Mouse (Mus musculus): ENCODE measurements around the gene Hlcs. TPM values are rescaled to one million over a fixed set of nuclear protein-coding genes. Genes with fewer than 3 reads are reported as not detected.

Hlcs gene
- total RNA-seq, 2 experiments from 2014 or later = 16.8 to 17.7 TPM

- no peak for DNase-seq (ENCODE audit: low spot score in 2 of 2)
Measured at GRCm38 (mm10) chr16:94291141-94291540, 22.2 kb downstream of the Hlcs start.

GRCm38 (mm10) chr16:94290073-94290999 lies 23.0 kb downstream of the Hlcs start:
- peak; percentile 75 to 78 for DNase-seq (ENCODE audit: low spot score in 2 of 2)

GRCm38 (mm10) chr16:94289138-94290072 lies 24.0 kb downstream of the Hlcs start:
- DNase-seq (ENCODE audit: low spot score in 2 of 2) = peak; percentile 80 to 84

GRCm38 (mm10) chr16:94287826-94288225 lies 25.5 kb downstream of the Hlcs start:
- no peak for DNase-seq (ENCODE audit: low spot score in 2 of 2)

GRCm38 (mm10) chr16:94283972-94284371 lies 29.4 kb downstream of the Hlcs start:
- no peak for DNase-seq (ENCODE audit: low spot score in 2 of 2)

- DNase-seq (ENCODE audit: low spot score in 2 of 2) = no peak
Measured at GRCm38 (mm10) chr16:94270826-94271225, 42.5 kb downstream of the Hlcs start.

- peak; percentile 88 to 92 for DNase-seq (ENCODE audit: low spot score in 2 of 2)
Measured at GRCm38 (mm10) chr16:94269635-94270034, 43.7 kb downstream of the Hlcs start.

- DNase-seq (ENCODE audit: low spot score in 2 of 2) = no peak
Measured at GRCm38 (mm10) chr16:94268205-94268604, 45.2 kb downstream of the Hlcs start.

- DNase-seq (ENCODE audit: low spot score in 2 of 2) = no peak
Measured at GRCm38 (mm10) chr16:94264611-94265010, 48.8 kb downstream of the Hlcs start.

GRCm38 (mm10) chr16:94262501-94262900 lies 50.9 kb downstream of the Hlcs start:
- DNase-seq (ENCODE audit: low spot score in 2 of 2) = no peak

GRCm38 (mm10) chr16:94260938-94261630 lies 52.3 kb downstream of the Hlcs start:
- DNase-seq (ENCODE audit: low spot score in 2 of 2) = no peak

GRCm38 (mm10) chr16:94258366-94259310 lies 54.7 kb downstream of the Hlcs start:
- peak; percentile 73 to 82 for DNase-seq (ENCODE audit: low spot score in 2 of 2)

GRCm38 (mm10) chr16:94255592-94255991 lies 57.8 kb downstream of the Hlcs start:
- DNase-seq (ENCODE audit: low spot score in 2 of 2) = no peak

- DNase-seq (ENCODE audit: low spot score in 2 of 2) = no peak
Measured at GRCm38 (mm10) chr16:94255035-94255434, 58.3 kb downstream of the Hlcs start.

- no peak for DNase-seq (ENCODE audit: low spot score in 2 of 2)
Measured at GRCm38 (mm10) chr16:94254415-94254891, 58.9 kb downstream of the Hlcs start.

- DNase-seq (ENCODE audit: low spot score in 2 of 2) = peak in 1 of 2 experiments; percentile 14
Measured at GRCm38 (mm10) chr16:94253671-94254414, 59.5 kb downstream of the Hlcs start.

GRCm38 (mm10) chr16:94251756-94252155 lies 61.6 kb downstream of the Hlcs start:
- no peak for DNase-seq (ENCODE audit: low spot score in 2 of 2)

GRCm38 (mm10) chr16:94250640-94251349 lies 62.6 kb downstream of the Hlcs start:
- peak; percentile 72 to 82 for DNase-seq (ENCODE audit: low spot score in 2 of 2)
